Mouse (Mus musculus) stomach, postnatal 0 days (tissue): ENCODE measurements at regions not wholly inside any gene's neighbourhood (a gene's known extent, or its start where the extent isn't known, plus 50 kb on each side); places are given as distances from the start of the nearest gene placed in this dataset.

ENCODE experiments used
- ATAC-seq: fragments of 200-750 bp; cut with Nextera tagmentation; 2 replicates; pipeline ENCODE4 v1.8.0; 2017; ENCODE audit not compliant: low FRiP score, low TSS enrichment
- DNase-seq: peaks from one replicate; pipeline ENCODE4 v3.0.0-alpha.2; 2016; ENCODE audit warnings: low spot score
- H3K27ac ChIP-seq: fragments of 300-500 bp; sonication (generic); replicated peaks from 2 replicates; pipeline ENCODE4 v1.5.1; 2014; ENCODE audit warnings: mild to moderate bottlenecking, control low read depth
- H3K27me3 ChIP-seq: fragments of 300-500 bp; sonication (generic); 2 replicates; pipeline ENCODE4 v1.6.1; 2014; ENCODE audit warnings: low read length; ENCODE audit not compliant: control insufficient read depth, insufficient read depth
- H3K36me3 ChIP-seq: fragments of 300-500 bp; sonication (generic); 2 replicates; pipeline ENCODE4 v1.6.1; 2014; ENCODE audit warnings: low read length, mixed read lengths; ENCODE audit not compliant: control insufficient read depth, insufficient read depth
- H3K4me1 ChIP-seq: fragments of 300-500 bp; sonication (generic); replicated peaks from 2 replicates; pipeline ENCODE4 v1.6.1; 2014; ENCODE audit warnings: antibody characterized with exemption; ENCODE audit not compliant: control insufficient read depth, insufficient read depth
- H3K4me2 ChIP-seq: fragments of 300-500 bp; sonication (generic); replicated peaks from 2 replicates; pipeline ENCODE4 v1.6.1; 2014; ENCODE audit warnings: low read depth, mild to moderate bottlenecking, control low read depth, moderate library complexity
- H3K4me3 ChIP-seq: fragments of 300-500 bp; sonication (generic); 2 replicates; pipeline ENCODE4 v1.5.1; 2014; ENCODE audit warnings: low read depth, low read length, control low read depth
- H3K9ac ChIP-seq: fragments of 300-500 bp; sonication (generic); 2 replicates; pipeline ENCODE4 v1.6.1; 2014; ENCODE audit warnings: mild to moderate bottlenecking, low read length, control low read depth, mixed read lengths
- H3K9me3 ChIP-seq: fragments of 300-500 bp; sonication (generic); 2 replicates; pipeline ENCODE4 v1.6.1; 2016; ENCODE audit warnings: low read length; ENCODE audit not compliant: control insufficient read depth
- CTCF ChIP-seq: IDR thresholded peaks from 2 replicates; pipeline ENCODE4 v1.5.1; 2016; ENCODE audit warnings: antibody characterized with exemption, low read depth, mild to moderate bottlenecking, moderate library complexity
- EP300 ChIP-seq: optimal IDR thresholded peaks from 2 replicates; pipeline ENCODE3; 2016; ENCODE audit warnings: antibody characterized with exemption
- WGBS: fragments of 180-500 bp; shearing (Covaris S2); extraction: QIAGEN DNeasy Blood & Tissue Kit; methylation state at CpG from one replicate; pipeline ENCODE4 v1.1.7; 2014; 5-methylcytosine and 5-hydroxymethylcytosine counted together

DNA sequence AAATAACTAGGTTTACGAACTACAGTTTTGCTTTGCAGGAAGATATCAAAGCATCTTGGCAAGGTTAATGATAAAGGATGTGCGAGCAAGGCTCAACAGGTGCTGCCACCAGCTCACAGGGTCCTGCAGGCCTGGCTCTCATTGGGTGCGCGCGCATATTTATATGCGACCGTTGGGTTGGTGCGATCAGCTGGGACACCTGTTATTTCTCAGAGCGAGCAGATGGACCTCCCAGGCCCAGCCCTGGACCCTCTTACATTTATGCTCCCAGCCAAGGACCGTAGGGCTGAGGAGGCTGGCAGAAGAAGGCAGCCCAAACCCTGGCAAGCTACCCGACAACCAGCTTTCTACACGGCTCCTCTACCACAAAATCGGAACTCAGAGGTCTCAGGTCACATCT, 260.8 kb downstream of the Actr3 start:
- TF ChIP-seq CTCF (no peak), EP300 (no peak)
- no peak for DNase-seq
- H3K9ac ChIP-seq: no peak overlapping the region
- no peaks in the 10 kb centered on the region for H3K36me3 ChIP-seq
- ATAC-seq: no peak
- no peak overlapping the region for H3K4me2 ChIP-seq
- no peak overlapping the region for H3K27ac ChIP-seq
- no peaks in the 10 kb centered on the region for H3K4me1 ChIP-seq
- no peaks in the 10 kb centered on the region for H3K9me3 ChIP-seq
- 91% methylated on average over 13 of the region's 13 CpGs for WGBS
- H3K4me3 ChIP-seq: no peak overlapping the region
- no peaks in the 10 kb centered on the region for H3K27me3 ChIP-seq

DNA sequence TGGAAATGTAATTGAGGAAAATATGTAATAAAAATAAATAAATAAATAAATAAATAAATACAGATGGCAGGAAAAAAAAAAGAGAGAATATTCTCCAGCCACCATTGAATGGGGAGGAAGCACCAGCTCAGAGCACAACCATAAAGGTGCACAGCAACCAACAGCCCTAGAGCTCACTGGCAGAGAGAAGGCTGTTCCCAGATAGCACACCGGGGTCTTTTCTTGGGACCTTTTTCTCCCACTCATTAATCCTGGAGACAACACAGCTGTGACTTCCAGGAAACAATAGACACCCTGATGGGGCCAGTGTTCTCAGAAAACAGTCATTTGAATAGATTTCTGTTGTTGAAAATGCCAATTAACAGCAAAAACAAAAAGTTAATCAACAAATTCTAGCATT, 263.1 kb downstream of the Actr3 start:
- no peak for TF ChIP-seq CTCF
- TF ChIP-seq EP300: no peak
- DNase-seq: no peak
- Histone ChIP-seq H3K4me3 (no peak overlapping the region), H3K4me1 (no peaks in the 10 kb centered on the region), H3K4me2 (no peak overlapping the region), H3K9ac (no peak overlapping the region), H3K36me3 (no peaks in the 10 kb centered on the region), H3K27ac (no peak overlapping the region), H3K9me3 (no peaks in the 10 kb centered on the region), H3K27me3 (no peaks in the 10 kb centered on the region)
- no peak for ATAC-seq
- 48% methylated on average over 1 of the region's 1 CpGs for WGBS

DNA sequence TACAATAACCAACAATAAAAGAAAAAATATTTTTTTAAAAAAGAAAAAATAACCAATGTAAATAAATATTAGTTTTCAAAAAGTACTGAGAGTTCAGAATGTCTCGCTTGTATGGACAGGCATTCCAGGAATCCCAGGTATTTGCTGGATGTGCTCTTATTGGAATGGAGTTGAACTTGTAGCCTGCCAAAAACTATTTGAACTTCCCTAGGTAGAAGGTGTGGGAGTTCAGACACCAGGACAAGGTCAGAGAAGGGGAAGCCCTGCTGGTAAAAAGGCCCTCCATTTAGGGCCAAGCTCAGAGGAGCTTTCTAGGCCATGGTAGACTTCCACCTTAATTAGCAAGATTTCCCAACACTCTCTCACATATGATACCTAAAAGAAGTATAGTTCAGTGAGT, 270.3 kb downstream of the Actr3 start:
- Histone ChIP-seq H3K9me3 (no peaks in the 10 kb centered on the region), H3K27ac (no peak overlapping the region), H3K27me3 (no peaks in the 10 kb centered on the region), H3K4me1 (no peaks in the 10 kb centered on the region), H3K9ac (no peak overlapping the region), H3K4me2 (no peak overlapping the region), H3K4me3 (no peak overlapping the region), H3K36me3 (no peaks in the 10 kb centered on the region)
- WGBS: 60% methylated on average over 1 of the region's 1 CpGs
- ATAC-seq (no peak), DNase-seq (no peak)
- TF ChIP-seq CTCF (no peak), EP300 (no peak)

DNA sequence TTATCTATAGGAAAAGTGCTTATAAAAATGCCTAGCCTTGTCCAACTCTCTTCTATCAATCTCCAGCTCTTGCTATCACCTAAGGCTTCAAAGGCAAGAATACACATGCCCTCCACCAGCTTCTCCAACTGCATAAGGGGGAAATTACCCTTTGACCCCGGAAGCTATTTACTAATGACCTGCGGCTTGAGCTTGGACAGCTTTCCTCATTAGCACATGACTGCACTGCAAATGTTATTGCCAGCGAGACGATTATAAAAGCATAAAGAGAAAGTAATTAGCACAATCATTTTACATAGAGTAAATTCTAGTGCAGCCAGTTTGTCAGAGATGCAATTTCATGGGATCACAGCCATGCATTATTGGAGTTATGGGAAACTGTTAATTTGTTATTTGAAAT, 277.0 kb downstream of the Actr3 start:
- ATAC-seq (no peak), DNase-seq (no peak)
- H3K4me2 ChIP-seq: no peak overlapping the region
- H3K9ac ChIP-seq: no peak overlapping the region
- 66% methylated on average over 4 of the region's 4 CpGs for WGBS
- H3K27ac ChIP-seq: no peak overlapping the region
- H3K4me3 ChIP-seq: no peak overlapping the region
- no peaks in the 10 kb centered on the region for H3K36me3 ChIP-seq
- TF ChIP-seq EP300: no peak
- no peak for TF ChIP-seq CTCF
- H3K9me3 ChIP-seq: no peaks in the 10 kb centered on the region
- no peaks in the 10 kb centered on the region for H3K27me3 ChIP-seq
- no peaks in the 10 kb centered on the region for H3K4me1 ChIP-seq

DNA sequence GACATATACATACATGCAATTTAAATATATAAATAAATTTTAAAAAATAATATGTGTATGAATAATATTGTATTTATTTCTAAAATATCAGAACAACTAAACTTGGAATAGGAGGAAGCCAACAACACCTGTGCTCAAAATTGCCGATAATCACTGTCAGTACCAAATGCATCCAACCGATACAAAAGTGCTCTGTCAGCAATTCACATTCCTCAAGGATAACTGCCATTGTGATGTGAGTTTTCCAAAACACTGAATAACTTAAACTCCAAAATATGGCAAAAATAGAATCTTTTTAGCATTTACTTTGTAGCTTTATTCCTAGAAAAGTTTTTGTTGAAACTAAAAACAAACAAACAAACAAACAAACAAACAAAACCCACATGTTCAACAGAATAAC, 279.4 kb downstream of the Actr3 start:
- DNase-seq (no peak), ATAC-seq (no peak)
- Histone ChIP-seq H3K36me3 (no peaks in the 10 kb centered on the region), H3K9me3 (no peaks in the 10 kb centered on the region), H3K27me3 (no peaks in the 10 kb centered on the region), H3K9ac (no peak overlapping the region), H3K4me3 (no peak overlapping the region), H3K4me2 (no peak overlapping the region), H3K27ac (no peak overlapping the region), H3K4me1 (no peaks in the 10 kb centered on the region)
- WGBS: 98% methylated on average over 2 of the region's 2 CpGs
- no peak for TF ChIP-seq EP300
- TF ChIP-seq CTCF: no peak

DNA sequence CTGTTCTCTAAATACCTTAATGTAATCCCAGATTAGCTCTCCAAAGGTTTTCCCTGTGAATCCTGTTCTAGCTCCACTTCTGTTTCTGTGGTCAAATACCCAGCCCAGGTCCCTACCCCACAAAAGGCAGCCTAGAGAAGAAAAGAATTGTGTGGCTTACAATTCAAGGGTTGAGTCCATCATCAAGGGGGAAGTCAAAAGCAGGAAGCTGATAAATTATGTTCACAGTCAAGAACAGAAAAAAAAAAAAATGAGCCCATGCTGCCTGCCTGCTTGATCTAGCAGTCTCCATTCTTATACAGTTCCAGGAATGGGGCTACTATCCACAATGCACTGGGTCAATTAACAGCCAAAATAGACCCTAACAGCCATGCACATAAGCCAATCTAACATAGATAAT, 285.7 kb downstream of the Actr3 start:
- Histone ChIP-seq H3K9me3 (no peaks in the 10 kb centered on the region), H3K27ac (no peak overlapping the region), H3K27me3 (no peaks in the 10 kb centered on the region), H3K9ac (no peak overlapping the region), H3K4me3 (no peak overlapping the region), H3K4me2 (no peak overlapping the region), H3K4me1 (no peaks in the 10 kb centered on the region), H3K36me3 (no peaks in the 10 kb centered on the region)
- TF ChIP-seq CTCF (no peak), EP300 (no peak)
- DNase-seq (no peak), ATAC-seq (no peak)
